Mouse (Mus musculus) megakaryocyte-erythroid progenitor cell, adult 5-6 weeks (primary cell): ENCODE data around the gene B430306N03Rik. TPM values are rescaled to one million over a fixed set of nuclear protein-coding genes. Genes with fewer than 3 reads are reported as not detected.

Experiments
- ATAC-seq: replicated peaks from 2 replicates; pipeline ENCODE4 v1.8.0; 2016; ENCODE audit warnings: mild to moderate bottlenecking, inconsistent platforms; ENCODE audit not compliant: severe bottlenecking, poor library complexity, low FRiP score, low TSS enrichment
- total RNA-seq, 2 experiments: library from RNA; stranded (forward) in 1 of 2; stranded (reverse) in 1 of 2; fragments of 200-1000, 215-1000 nt in 1 of 2; fragments of >200 nt in 1 of 2; fragmentation: Nextera tagmentation in 1 of 2; gene quantifications; 2 replicates each; pipeline ENCODE4 v1.2.3; 2014 to 2017

Gene B430306N03Rik
- total RNA-seq, 2 experiments from 2014 or later = 0.28 TPM; not detected in 1

- peak; percentile 48 for ATAC-seq
Observed at GRCm38 (mm10) chr17:48300199-48300598, 15.7 kb upstream of the B430306N03Rik start.

- no peak for ATAC-seq
Observed at GRCm38 (mm10) chr17:48300861-48301260, 15.1 kb upstream of the B430306N03Rik start.

- ATAC-seq = 0 out of 2 replicates have a peak, but pooled peaks have one; percentile 44
Observed at GRCm38 (mm10) chr17:48301792-48302191, 14.1 kb upstream of the B430306N03Rik start.

- no peak for ATAC-seq
Observed at GRCm38 (mm10) chr17:48312124-48312523, 3.8 kb upstream of the B430306N03Rik start.

- ATAC-seq = no peak
Observed at GRCm38 (mm10) chr17:48318686-48319085, 2.7 kb downstream of the B430306N03Rik start.

GRCm38 (mm10) chr17:48321279-48321678 is 5.3 kb downstream of the B430306N03Rik start:
- ATAC-seq = 0 out of 2 replicates have a peak, but pooled peaks have one; percentile 39

GRCm38 (mm10) chr17:48323236-48323635 is 7.3 kb downstream of the B430306N03Rik start:
- ATAC-seq = peak; percentile 54

- no peak for ATAC-seq
Observed at GRCm38 (mm10) chr17:48324258-48324657, 8.3 kb downstream of the B430306N03Rik start.

GRCm38 (mm10) chr17:48325093-48325492 is 9.2 kb downstream of the B430306N03Rik start:
- no peak for ATAC-seq

GRCm38 (mm10) chr17:48325638-48326037 is 9.7 kb downstream of the B430306N03Rik start:
- ATAC-seq = no peak

- no peak for ATAC-seq
Observed at GRCm38 (mm10) chr17:48326656-48327055, 10.7 kb downstream of the B430306N03Rik start.

- no peak for ATAC-seq
Observed at GRCm38 (mm10) chr17:48332524-48332923, 16.6 kb downstream of the B430306N03Rik start.

- no peak for ATAC-seq
Observed at GRCm38 (mm10) chr17:48334186-48334585, 18.2 kb downstream of the B430306N03Rik start.

GRCm38 (mm10) chr17:48336857-48337256 is 20.9 kb downstream of the B430306N03Rik start:
- peak; percentile 89 for ATAC-seq

GRCm38 (mm10) chr17:48340267-48340666 is 24.3 kb downstream of the B430306N03Rik start:
- ATAC-seq = no peak

GRCm38 (mm10) chr17:48341947-48342346 is 26.0 kb downstream of the B430306N03Rik start:
- peak; percentile 54 for ATAC-seq

- ATAC-seq = no peak
Observed at GRCm38 (mm10) chr17:48343065-48343464, 27.1 kb downstream of the B430306N03Rik start.

GRCm38 (mm10) chr17:48345824-48346223 is 29.9 kb downstream of the B430306N03Rik start:
- no peak for ATAC-seq

GRCm38 (mm10) chr17:48346231-48346630 is 30.3 kb downstream of the B430306N03Rik start, which contains the start of gene Trem2:
Trem2 (plus strand) TSS chr17:48346401.
- ATAC-seq = no peak; the same call in 1 of the 2 replicates

- no peak for ATAC-seq
Observed at GRCm38 (mm10) chr17:48346834-48347233, 30.9 kb downstream of the B430306N03Rik start.

- no peak for ATAC-seq
Observed at GRCm38 (mm10) chr17:48347287-48347686, 31.3 kb downstream of the B430306N03Rik start.
